Mouse (Mus musculus): ENCODE measurements around the gene Fat3.

GRCm38 (mm10) chr9:15975999-15976398 lies 525.1 kb downstream of the Fat3 start:
- TF ChIP-seq CTCF (IDR thresholded peaks at IDR 0.05; ENCODE audit: borderline replicate concordance, control insufficient read depth, extremely low read depth, insufficient read depth, low read length, poor library complexity) = no peak
- TF ChIP-seq POLR2A (IDR thresholded peaks at IDR 0.05; ENCODE audit: control insufficient read depth, extremely low read depth, insufficient read depth, low read length, poor library complexity) = no peak

All from thymus, adult 2 months (tissue).